Mouse (Mus musculus) lung, embryonic 16.5 days (tissue): ENCODE data around the gene Cyp2t4. TPM values are rescaled to one million over a fixed set of nuclear protein-coding genes. Genes with fewer than 3 reads are reported as not detected.

Experiments used
- ATAC-seq: fragments of 200-750 bp; cut with Nextera tagmentation; 2 replicates; pipeline ENCODE4 v1.8.0; 2017; ENCODE audit warnings: low read depth, mild to moderate bottlenecking, moderate library complexity
- H3K27ac ChIP-seq: fragments of 300-500 bp; sonication (generic); 2 replicates; pipeline ENCODE4 v1.5.1; 2014; ENCODE audit warnings: mild to moderate bottlenecking, control low read depth, low read length
- H3K27me3 ChIP-seq: fragments of 300-500 bp; sonication (generic); 2 replicates; pipeline ENCODE4 v1.6.1; 2014; ENCODE audit warnings: low read depth, low read length, mixed read lengths; ENCODE audit not compliant: control insufficient read depth, insufficient read depth
- H3K36me3 ChIP-seq: fragments of 300-500 bp; sonication (generic); 2 replicates; pipeline ENCODE4 v1.6.1; 2014; ENCODE audit warnings: low read length; ENCODE audit not compliant: control insufficient read depth, insufficient read depth
- H3K4me1 ChIP-seq: fragments of 300-500 bp; sonication (generic); replicated peaks from 2 replicates; pipeline ENCODE4 v1.6.1; 2014; ENCODE audit warnings: low read length, mixed read lengths; ENCODE audit not compliant: control insufficient read depth, insufficient read depth
- H3K4me2 ChIP-seq: fragments of 300-500 bp; sonication (generic); 2 replicates; pipeline ENCODE4 v1.6.1; 2014; ENCODE audit warnings: low read depth, low read length, control low read depth
- H3K4me3 ChIP-seq: fragments of 300-500 bp; sonication (generic); 2 replicates; pipeline ENCODE4 v1.5.1; 2014; ENCODE audit warnings: mild to moderate bottlenecking, low read length, control low read depth
- H3K9ac ChIP-seq: fragments of 300-500 bp; sonication (generic); 2 replicates; pipeline ENCODE4 v1.6.1; 2014; ENCODE audit warnings: low read length, control low read depth
- H3K9me3 ChIP-seq: fragments of 300-500 bp; sonication (generic); 2 replicates; pipeline ENCODE4 v1.6.1; 2016; ENCODE audit warnings: low read length; ENCODE audit not compliant: control insufficient read depth
- WGBS: fragments of 180-500 bp; shearing (Covaris S2); extraction: QIAGEN DNeasy Blood & Tissue Kit; methylation state at CpG from one replicate; pipeline ENCODE4 v1.1.7; 2014; 5-methylcytosine and 5-hydroxymethylcytosine counted together
- polyA plus RNA-seq: library from polyadenylated mRNA; unstranded; fragments of >200 nt; fragmentation: Nextera tagmentation; extraction: Ambion mirVana; gene quantifications from 2 replicates; pipeline ENCODE4 v1.2.1, GENCODE M21; 2015

Cyp2t4 gene
- polyA plus RNA-seq, 1 experiment from 2014 or later, result 0.18 TPM

DNA sequence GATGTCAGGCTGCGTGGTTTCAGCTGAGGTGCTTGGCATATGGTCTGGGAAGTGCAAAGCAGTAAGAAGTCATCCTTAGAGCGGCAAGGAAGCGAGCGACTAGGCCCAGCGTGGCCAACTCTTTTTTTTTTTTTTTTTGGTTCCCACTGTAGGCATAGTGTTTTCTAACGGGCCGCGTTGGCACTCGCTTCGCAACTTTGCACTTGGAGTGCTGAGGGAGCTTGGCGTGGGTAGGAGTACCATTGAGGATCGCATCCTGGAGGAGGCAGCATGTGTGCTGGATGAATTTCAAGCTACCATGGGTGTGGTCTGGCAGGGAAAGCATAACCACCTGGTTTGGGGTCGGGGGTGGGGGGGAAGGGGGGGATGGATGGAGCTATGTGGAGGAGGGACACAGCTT, 2.5 kb downstream of the Cyp2t4 start:
- peaks cover 18% of the 10 kb centered on the region for H3K36me3 ChIP-seq
- WGBS, result 71% methylated on average over 13 of the region's 13 CpGs
- H3K4me2 ChIP-seq, result no peak overlapping the region
- no peak overlapping the region for H3K4me3 ChIP-seq
- H3K27ac ChIP-seq, result no peak overlapping the region
- H3K9me3 ChIP-seq, result no peaks in the 10 kb centered on the region
- H3K27me3 ChIP-seq, result no peaks in the 10 kb centered on the region
- H3K9ac ChIP-seq, result no peak overlapping the region
- ATAC-seq, result no peak
- H3K4me1 ChIP-seq, result peaks cover 13% of the 10 kb centered on the region

DNA sequence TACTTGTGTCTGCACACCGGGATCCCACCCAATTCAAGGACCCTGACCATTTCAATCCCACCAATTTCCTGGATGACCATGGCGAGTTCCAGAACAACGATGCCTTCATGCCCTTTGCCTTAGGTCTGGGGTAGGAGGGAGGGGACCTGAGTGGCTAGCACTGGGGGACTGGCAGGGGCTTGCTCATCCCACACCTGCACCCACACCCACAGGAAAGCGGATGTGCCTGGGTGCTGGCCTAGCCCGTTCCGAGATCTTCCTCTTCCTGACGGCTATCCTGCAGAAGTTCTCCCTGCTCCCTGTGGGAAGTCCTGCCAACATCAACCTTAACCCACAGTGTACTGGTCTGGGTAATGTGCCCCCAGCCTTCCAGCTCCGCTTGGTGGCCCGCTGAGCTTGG, 4.7 kb downstream of the Cyp2t4 start:
- no peak for ATAC-seq
- Histone ChIP-seq H3K4me3 (no peak overlapping the region), H3K27me3 (no peaks in the 10 kb centered on the region), H3K9me3 (no peaks in the 10 kb centered on the region), H3K27ac (no peak overlapping the region), H3K4me2 (no peak overlapping the region), H3K4me1 (peaks cover 21% of the 10 kb centered on the region), H3K36me3 (peaks cover 18% of the 10 kb centered on the region), H3K9ac (no peak overlapping the region)
- 95% methylated on average over 9 of the region's 9 CpGs for WGBS

DNA sequence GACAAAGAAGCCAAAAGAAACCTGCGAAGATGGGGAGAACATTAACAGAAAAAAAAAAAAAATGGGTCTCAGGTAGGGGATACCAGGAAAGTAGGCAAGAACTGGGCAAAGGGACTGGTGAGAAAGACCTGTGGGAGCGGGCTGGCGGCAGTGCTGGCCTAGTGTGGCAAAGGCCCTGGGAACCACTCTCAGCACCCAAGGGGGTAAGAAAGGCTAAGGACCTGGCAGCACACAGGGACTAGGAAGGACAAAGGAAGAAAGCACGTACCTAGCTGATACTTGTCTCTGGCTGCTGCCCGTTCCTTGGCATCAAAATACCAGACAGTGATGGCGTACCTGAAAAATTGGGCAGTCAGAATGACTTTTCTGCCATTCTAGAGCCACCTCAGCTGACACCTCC, 5.7 kb downstream of the Cyp2t4 start:
- Histone ChIP-seq H3K4me3 (no peak overlapping the region), H3K9me3 (no peaks in the 10 kb centered on the region), H3K4me2 (no peak overlapping the region), H3K27me3 (no peaks in the 10 kb centered on the region), H3K36me3 (peaks cover 19% of the 10 kb centered on the region), H3K9ac (no peak overlapping the region), H3K27ac (no peak overlapping the region), H3K4me1 (peaks cover 31% of the 10 kb centered on the region)
- WGBS, result 90% methylated on average over 6 of the region's 6 CpGs
- ATAC-seq, result no peak

DNA sequence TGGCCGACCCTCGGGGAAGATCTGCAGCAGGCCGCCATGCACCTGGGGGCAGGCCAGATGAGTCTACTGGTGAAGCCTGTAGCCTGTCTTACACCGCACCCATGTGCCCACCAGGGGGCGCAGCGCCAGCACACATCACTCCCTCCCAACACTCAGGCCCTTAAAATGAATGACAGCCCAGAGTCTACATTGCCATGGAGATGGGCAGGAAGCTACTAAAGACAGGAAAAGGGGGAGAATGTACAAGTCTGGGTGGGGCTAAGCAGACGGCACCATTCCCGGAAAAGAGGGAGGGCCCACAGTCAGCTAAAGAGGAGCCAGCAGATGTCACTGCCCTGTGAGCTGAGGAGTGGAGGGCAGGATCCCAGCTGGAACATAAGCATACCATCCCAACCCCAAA, 6.4 kb downstream of the Cyp2t4 start:
- no peak overlapping the region for H3K4me2 ChIP-seq
- H3K9ac ChIP-seq, result no peak overlapping the region
- ATAC-seq, result peak; percentile 95
- peaks cover 26% of the 10 kb centered on the region for H3K36me3 ChIP-seq
- H3K9me3 ChIP-seq, result no peaks in the 10 kb centered on the region
- no peaks in the 10 kb centered on the region for H3K27me3 ChIP-seq
- H3K4me3 ChIP-seq, result no peak overlapping the region
- 7% methylated on average over 8 of the region's 8 CpGs for WGBS
- H3K27ac ChIP-seq, result peak overlapping the region; percentile 7; the same call in 1 of the 2 replicates
- peaks cover 37% of the 10 kb centered on the region for H3K4me1 ChIP-seq

DNA sequence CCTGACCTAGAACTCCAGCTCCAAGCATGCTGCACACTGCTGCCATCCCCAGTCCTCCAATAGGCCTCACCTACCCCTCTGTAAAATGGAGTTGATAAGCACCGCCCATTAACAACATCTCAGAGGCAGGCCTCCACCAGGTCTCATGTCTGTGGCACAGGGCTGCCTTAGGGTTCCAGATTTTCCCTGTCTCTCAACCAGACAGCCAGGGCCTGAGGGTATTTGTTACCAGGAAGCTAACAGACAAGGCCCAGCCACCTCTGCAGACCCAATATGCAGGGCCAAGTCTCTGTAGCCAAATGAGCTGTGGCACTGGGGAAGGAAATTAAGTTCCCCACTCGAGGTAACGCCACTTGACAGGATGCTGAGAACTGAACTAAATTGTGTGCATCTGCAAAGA, 7.4 kb downstream of the Cyp2t4 start:
- Histone ChIP-seq H3K9me3 (no peaks in the 10 kb centered on the region), H3K4me2 (no peak overlapping the region), H3K9ac (no peak overlapping the region), H3K27me3 (no peaks in the 10 kb centered on the region), H3K36me3 (peaks cover 27% of the 10 kb centered on the region), H3K4me1 (peaks cover 44% of the 10 kb centered on the region), H3K4me3 (no peak overlapping the region), H3K27ac (no peak overlapping the region)
- no peak for ATAC-seq
- 82% methylated on average over 3 of the region's 3 CpGs for WGBS

DNA sequence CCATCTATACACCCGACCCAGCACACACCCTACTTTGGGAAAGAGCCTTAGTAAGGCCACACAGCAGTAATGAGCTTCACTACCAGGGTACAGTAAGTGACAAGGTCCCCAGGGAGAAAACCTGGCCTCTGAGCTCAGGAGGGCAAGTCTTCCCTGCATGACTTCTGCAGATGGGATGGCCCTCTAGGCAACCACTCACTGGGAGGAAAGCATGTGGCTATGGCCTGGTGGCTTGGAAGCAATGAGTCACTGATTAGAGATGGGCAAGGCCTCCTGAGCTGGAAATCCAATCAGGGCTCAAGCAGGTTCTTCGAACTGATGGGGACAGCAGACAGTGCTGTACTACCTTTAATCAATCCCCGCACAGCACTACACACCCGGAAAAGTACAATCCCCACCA, 8.2 kb downstream of the Cyp2t4 start:
- Histone ChIP-seq H3K4me3 (no peak overlapping the region), H3K27ac (no peak overlapping the region), H3K4me2 (no peak overlapping the region), H3K27me3 (no peaks in the 10 kb centered on the region), H3K36me3 (peaks cover 27% of the 10 kb centered on the region), H3K9ac (peak overlapping the region; percentile 14; the same call in 1 of the 2 replicates), H3K9me3 (no peaks in the 10 kb centered on the region), H3K4me1 (peaks cover 44% of the 10 kb centered on the region)
- 75% methylated on average over 4 of the region's 4 CpGs for WGBS
- no peak for ATAC-seq

DNA sequence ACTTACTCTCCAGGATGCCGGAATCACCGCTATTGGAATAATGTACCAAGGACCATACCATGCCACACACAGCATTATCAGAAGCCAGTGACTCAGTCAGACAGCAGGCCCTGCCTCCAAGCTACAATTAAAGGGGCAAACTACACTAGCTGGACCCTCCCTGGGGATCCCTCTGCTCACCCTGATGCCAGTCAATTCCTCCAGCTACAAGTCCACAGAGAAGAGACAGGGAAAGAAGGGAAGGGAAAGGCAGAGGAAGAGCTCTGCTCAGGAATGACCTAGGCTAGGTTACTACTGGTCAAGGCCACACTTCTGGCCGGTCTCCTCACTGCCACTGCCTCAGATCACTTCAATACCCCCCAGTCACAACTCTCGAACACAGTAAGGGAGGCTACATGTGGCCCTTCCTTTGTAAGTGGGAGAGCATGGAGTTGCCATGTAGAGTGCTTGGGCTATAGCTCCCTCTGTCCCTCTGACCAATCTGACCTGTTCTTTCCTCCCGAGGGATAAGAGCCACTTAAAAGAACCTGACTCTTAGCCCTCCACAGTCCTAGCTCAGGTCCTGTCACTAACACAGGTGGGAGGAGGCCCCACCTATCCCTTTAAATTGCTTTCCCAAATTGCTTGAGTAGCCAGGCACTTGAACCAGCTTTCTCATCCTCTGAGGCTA, 9.4 kb downstream of the Cyp2t4 start:
- Histone ChIP-seq H3K4me1 (peaks cover 52% of the 10 kb centered on the region), H3K4me3 (peak overlapping the region; percentile 16), H3K9me3 (no peaks in the 10 kb centered on the region), H3K27me3 (no peaks in the 10 kb centered on the region), H3K36me3 (peaks cover 21% of the 10 kb centered on the region), H3K9ac (peak overlapping the region; percentile 32), H3K4me2 (peak overlapping the region; percentile 89), H3K27ac (peak overlapping the region; percentile 34)
- ATAC-seq, result no peak
- WGBS, result 64% methylated on average over 5 of the region's 5 CpGs

DNA sequence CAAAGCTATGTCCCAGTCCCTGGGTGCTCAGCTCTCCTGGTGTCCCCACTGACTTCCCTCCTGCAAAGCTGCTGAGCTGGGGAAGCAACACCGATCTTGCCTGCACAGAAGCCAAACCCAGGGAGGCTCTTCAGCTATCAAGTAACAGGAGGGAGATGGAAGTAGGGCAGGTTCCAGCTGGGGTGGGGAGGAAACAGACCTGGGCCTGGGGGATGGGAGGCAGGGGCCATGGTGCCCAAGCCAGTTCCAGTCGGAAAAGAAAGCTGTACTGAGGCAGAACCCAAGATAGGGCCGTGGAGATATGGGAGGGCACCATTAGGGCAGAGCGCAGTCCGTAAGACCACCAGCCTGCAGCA, 9.9 kb downstream of the Cyp2t4 start:
- H3K4me3 ChIP-seq, result peak overlapping the region; percentile 5
- no peaks in the 10 kb centered on the region for H3K9me3 ChIP-seq
- no peak for ATAC-seq
- H3K9ac ChIP-seq, result peak overlapping the region; percentile 32
- H3K36me3 ChIP-seq, result peaks cover 20% of the 10 kb centered on the region
- peak overlapping the region; percentile 34 for H3K27ac ChIP-seq
- no peaks in the 10 kb centered on the region for H3K27me3 ChIP-seq
- H3K4me1 ChIP-seq, result peaks cover 53% of the 10 kb centered on the region
- H3K4me2 ChIP-seq, result peak overlapping the region; percentile 89
- WGBS, result 51% methylated on average over 5 of the region's 5 CpGs

DNA sequence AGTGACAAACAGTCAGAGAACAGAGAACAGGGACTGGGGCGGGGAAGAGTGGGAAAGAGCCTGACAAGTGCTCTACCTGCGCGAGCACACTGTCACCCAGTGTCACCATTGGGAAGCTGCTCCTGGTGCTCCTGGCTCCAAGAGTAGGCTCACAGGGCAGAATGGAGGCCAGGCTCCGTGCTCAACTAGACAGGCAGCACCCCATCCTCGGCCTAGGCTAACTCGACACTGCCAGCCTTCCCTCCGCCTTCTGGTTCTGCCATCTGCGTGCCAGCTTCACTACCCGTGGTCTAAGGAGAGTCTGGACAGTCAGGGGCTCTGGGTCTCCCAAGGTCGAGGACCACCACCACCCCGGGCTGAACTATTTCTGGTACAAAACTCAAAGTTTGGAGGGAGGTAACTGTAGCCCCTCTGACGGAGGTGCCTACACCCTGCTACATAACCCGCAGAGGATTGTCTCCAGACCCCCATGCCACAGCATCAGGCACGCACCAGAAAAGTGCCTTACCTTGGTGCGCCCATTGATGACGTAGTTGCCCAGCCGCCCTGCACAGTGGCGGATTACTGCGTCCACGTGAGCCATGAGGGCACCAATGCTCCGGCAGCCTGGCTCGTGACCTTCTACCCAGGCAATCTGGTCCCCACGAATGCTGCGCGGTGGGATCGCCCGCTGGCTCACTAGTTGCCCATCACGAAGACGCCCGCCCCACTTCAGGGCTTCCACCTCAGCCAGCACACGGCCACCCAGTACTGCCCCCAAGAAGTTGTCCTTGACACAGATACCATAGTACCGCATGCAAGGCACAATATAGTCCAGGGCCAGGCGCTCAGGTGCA, 10.8 kb downstream of the Cyp2t4 start:
- Histone ChIP-seq H3K36me3 (peaks cover 12% of the 10 kb centered on the region), H3K9me3 (no peaks in the 10 kb centered on the region), H3K4me1 (peaks cover 53% of the 10 kb centered on the region), H3K27me3 (no peaks in the 10 kb centered on the region), H3K27ac (no peak overlapping the region), H3K4me3 (peak overlapping the region; percentile 62), H3K4me2 (peak overlapping the region; percentile 89), H3K9ac (peak overlapping the region; percentile 92; the same call in 1 of the 2 replicates)
- no peak for ATAC-seq
- 80% methylated on average over 33 of the region's 33 CpGs for WGBS
